Mouse (Mus musculus): Measurements from ENCODE around the gene Pank4.
A peak's percentile ranks its signal among the peaks of the same experiment; 100 is the strongest.

Gene Pank4

DNA sequence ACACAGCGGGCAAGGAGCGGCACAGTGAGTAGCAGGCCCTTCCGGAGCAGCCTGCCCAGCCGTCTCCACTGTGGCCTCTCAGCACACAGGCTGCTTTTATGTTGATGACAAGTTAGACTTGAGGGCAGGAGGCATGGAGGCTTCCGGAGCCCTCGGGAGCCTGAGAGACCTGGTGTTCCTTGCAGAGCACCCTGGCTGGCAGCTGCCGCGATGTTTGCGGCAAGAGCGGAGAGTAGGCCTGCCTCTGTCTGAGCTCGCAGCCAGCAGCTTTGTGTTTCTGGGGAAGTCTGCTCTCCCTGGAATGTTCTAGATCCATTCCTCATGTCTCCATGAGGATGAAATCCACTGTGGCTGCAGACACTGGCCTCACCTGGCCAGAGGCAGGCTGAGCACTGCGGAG lies 8.6 kb downstream of the Pank4 start:
- no peak for DNase-seq

GRCm38 (mm10) chr4:154974163-154974611 lies 10.3 kb downstream of the Pank4 start:
- peak; percentile 45 for DNase-seq

GRCm38 (mm10) chr4:154980110-154980509 lies 16.2 kb downstream of the Pank4 start:
- no peak for DNase-seq

DNA sequence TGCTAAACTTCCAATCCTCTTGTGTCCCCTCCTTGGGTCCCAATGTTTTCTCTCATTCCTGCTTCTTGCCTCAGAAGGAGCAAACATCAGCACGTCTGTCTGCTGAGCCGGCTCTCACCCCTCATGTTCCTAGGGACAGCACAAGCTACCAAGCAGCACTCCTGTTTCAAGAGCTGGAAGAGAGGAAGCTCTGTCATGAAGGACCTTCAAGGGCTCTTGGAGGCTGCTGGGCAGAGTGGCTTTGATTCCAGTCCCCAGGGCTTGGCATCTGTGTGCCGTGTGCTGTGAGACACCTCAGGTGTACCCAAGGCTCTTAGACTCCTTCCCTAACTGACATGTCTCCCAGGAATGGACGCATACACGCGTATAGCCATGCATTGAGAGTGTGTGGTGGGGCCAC lies 17.2 kb downstream of the Pank4 start:
- no peak for DNase-seq

DNA sequence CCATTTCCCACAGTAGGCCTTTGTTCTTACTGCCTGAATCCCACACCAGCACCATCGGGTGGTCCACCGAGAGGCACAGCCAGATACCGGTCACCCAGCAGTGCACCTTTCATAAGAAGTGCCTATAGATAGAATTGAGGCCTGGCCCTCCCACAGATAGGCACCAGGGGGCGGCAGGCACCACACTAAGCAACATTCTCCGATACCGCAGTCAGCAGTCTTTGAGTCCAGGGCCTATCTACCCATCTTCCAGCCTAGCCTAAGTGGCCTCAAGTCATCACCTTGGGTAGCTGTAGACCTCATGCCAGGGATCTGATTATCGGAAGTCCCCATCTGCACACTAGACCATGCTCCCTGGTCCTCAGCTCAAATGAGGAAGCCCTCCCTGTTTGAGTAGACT lies 17.6 kb downstream of the Pank4 start:
- peak; percentile 68 for DNase-seq

DNA sequence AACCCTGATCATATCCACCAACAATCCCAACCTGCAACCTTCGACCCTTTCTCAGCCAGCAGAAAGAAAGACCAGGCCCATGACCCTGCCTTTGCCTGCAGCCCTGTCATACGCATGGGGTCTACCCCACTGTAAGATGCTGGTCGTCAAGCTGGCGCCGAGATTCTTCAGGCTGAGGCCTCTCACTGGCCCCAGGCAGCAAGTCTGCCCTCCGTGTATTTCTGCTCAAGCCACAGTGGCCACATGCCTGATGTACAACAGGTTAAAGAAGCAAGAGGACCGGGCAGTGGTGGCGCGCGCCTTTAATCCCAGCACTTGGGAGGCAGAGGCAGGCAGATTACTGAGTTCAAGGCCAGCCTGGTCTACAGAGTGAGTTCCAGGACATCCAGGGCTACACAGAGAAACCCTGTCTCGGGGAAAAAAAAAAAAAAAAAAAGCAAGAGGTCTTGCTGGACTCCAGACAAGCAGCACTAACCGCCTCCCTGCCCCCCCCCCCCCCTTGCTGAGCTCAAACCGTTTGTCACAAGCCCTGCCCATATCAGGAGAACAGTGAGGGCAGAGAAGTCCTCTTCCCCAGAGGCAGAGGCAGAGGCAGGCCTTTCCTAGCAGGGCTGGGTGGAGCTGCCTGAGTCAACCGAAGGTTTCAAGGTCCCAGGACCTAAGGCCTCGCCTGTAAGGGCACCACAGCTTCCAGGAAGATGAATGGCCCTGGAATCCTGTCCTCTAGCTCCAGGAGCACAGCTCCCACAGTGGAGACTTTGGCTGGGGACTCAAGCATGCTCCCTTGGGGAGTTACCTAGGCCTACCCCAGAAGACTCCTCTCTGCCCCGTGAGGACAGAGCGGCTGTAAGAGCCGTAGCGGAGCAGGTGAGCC lies 18.6 kb downstream of the Pank4 start:
- DNase-seq = no peak

DNA sequence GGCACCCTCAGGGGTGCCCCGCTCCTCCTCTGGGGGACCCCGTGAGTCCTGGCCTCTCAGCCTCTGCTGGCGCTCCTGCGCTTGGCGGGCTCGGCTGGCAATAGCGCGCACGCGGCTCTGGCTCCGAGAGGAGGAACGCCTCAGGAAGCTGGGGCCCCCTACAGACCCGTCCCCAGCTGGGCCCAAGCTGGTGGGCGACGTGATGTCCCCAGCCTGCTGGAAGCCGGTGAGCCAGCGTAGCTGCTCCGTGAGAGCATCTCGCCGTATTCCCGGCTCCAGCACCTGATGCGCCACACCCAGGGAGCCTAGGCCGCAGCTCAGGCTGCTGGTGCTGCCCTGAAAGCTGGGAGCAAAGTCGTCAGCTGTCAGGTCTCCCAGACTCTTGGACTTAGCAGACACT lies 19.8 kb downstream of the Pank4 start:
- no peak for DNase-seq

DNA sequence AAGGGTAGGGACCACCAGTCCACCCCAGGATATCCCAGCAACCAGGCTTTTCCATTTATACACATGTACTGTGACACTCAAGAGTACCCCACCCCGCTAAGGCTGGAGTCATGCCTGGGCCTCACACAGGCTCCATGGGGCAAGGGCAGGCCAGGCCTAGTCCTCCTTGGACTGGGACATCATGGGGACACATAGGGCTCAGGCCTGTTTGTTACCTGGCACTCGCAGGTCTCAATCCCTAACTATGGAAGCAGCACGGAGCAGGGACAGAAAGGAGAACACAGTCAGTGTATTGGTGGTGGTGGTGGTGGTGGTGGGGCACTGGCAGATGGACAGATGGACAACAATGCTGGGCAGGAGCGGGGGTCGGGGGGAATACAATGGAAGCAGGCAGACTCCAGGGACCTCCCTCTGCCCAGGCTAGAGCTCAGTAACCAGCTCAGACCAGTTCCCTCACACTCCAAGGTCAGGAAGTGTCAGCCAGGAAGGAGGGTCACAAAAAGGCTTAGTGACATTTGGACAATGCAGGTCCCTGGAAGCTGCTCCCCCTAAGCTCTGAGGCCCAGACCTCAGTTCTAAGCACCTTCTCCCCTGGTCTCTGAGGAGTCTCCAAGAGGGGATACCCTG lies 21.3 kb downstream of the Pank4 start:
- no peak for DNase-seq

DNA sequence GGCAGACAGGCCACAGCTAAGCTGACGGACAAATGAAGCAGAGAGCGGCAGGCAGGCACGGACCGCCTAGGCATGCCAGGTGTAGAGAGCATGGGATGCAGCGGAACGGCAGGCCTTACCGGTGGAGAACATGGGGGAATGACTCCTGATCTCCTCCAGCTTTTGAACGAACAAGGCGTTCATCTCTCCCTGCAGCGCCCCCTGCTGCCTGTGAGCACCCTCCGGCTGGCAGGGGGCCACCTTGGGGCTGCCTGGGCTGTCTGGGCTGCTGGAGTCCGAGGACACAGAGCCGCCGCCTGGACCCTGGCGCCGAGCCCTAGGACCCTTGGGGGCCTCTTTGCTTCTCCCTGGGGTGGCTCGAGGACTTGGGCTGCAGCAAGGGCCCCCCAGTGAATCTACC lies 22.2 kb downstream of the Pank4 start:
- DNase-seq = peak; percentile 80

- DNase-seq = no peak
Observed at GRCm38 (mm10) chr4:154986750-154987149, 22.8 kb downstream of the Pank4 start.

DNA sequence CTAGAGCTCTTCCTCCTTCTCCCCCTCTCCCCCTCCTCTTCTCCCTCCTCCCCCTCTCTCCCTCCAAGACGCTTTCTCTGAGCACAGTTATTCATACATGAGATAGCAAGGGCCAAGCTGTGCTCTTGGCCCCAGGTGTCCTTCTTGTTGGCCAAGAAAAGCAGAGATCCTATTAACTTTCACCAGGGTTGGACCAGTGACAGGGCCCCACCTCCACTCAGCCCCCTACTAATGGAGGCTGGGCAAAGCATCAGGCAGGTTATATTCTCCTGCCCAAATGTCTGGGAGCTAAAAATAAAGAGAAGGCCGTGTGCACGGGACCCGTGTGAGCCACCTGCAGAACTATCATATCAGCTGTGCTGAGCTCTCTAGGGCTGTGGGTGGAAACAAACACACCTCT lies 31.0 kb downstream of the Pank4 start:
- DNase-seq = no peak

DNA sequence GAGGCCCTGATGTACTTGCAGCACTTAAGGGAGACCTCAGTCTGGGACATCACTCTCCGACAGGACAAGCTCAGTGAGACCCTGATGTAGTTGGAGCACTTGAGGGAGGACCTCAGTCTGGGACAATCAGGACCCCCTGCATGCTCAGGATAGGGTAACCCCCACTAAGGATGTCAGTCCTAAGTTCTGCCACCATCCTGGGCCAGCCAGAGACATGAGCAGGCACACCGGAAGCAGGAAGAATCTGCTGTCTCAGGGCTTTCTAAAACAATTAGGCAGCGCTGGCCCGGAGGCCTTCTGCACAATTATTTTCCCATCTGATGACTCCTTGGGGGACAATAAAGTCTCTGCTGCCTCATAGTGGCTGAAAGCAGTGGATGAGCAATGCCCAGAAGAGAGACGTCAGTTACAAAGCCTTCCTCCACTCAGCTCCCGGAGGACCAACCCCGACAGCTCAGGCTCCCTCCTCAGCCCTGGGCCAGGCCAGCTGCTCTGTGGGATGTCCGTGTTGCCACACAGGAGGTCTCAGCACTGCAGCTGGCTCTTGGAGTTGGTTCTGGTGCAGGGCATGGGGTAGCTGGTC lies 32.7 kb downstream of the Pank4 start:
- DNase-seq = peak; percentile 58

GRCm38 (mm10) chr4:154999379-154999778 lies 35.5 kb downstream of the Pank4 start:
- no peak for DNase-seq

GRCm38 (mm10) chr4:155005278-155005677 lies 41.4 kb downstream of the Pank4 start:
- DNase-seq = no peak

DNA sequence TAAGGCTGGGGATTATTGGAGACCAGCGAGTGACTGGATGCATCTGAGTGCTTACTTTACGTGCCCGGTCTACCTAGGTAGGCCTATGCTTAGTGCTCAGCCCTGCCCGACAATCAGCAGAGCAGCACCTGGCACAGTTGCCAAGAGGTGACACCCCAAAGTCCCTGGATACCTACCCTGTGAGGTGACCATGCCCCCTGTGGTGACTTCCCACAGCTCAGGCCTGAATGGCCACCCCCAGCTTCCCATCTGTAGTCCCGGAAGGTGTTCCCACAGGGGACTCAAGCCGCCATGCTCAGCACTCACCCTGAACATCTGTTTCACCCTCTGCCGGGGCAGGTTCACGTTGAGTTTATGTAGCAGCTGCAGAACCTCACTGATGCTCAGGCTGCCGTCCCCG lies 42.4 kb downstream of the Pank4 start:
- DNase-seq = no peak

- no peak for DNase-seq
Observed at GRCm38 (mm10) chr4:155007641-155008040, 43.7 kb downstream of the Pank4 start.

- no peak for DNase-seq
Observed at GRCm38 (mm10) chr4:155008075-155008474, 44.2 kb downstream of the Pank4 start.

- DNase-seq = no peak
Observed at GRCm38 (mm10) chr4:155009216-155009615, 45.3 kb downstream of the Pank4 start.

GRCm38 (mm10) chr4:155010870-155011269 lies 46.9 kb downstream of the Pank4 start:
- no peak for DNase-seq

DNA sequence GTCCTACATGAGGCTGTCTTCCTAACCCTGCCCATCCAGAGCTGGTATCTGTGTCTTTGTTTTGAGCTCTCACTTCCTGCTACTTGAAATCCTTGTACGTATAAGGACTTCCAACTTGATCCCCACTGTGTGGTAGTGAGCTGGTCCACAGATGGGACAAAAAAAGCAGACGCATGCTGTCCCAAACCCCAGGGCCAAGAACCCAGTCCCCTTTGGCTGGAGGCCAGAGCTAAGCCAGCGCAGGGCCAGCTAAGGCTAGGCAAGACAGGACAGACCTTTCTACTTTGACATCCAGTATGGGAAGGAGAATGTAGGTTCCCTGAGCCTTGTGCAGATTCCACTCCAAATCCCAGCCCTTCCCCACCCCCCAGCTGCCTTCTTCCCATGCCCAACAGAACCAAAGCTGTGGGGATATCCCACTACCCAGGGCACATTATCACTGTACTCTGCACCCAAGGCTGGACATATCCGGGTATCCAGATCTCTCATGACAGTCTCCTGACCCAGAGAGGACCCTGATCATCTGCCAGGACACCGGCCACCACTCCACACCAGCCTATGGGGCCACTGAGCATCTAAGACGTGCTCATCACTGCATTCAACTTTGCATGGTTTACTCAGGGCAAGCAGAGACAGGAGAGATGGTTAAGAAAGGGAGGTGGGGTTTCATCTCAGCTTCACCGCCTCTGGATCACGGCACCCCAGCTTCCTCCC lies 47.5 kb downstream of the Pank4 start:
- no peak for DNase-seq

DNA sequence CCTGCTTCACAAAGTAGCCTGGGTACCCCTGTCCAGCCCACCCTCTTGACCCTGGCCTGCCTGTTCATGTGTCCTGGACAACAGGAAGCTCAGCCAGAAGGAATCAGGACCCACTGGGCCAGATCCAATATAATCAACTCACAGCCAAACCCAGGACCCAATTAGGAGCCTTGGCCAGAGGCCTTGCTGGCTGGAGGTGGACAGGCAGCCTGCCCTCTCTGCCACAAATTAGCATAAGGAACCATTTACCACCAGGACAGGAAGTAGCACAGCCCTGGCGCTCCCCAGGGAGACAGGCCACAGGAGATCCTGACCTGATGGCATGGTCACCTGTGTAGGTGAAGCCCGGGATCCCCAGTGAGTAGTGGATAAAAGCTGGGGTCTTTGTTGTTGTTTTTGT lies 48.2 kb downstream of the Pank4 start:
- no peak for DNase-seq

DNA sequence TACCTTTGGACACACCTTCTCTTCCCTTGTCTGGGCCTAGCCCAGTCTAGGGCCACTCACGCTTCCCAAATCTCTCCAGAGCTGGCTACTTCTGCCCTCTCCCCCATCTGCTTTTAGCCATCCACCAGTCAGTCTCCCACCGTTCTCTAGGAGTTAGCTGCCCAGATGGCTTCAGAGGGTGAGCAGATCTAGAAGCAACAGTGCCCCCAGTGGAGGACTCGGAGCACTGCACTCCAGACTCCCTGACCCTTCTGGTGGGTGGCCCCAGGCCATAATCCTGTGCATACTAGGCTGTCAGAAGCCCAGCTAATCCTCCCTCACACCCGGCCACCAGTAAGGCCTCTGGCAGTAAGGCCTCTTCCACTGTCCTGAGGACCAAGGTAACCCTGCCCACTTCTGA lies 48.9 kb downstream of the Pank4 start:
- DNase-seq = peak; percentile 60

DNA sequence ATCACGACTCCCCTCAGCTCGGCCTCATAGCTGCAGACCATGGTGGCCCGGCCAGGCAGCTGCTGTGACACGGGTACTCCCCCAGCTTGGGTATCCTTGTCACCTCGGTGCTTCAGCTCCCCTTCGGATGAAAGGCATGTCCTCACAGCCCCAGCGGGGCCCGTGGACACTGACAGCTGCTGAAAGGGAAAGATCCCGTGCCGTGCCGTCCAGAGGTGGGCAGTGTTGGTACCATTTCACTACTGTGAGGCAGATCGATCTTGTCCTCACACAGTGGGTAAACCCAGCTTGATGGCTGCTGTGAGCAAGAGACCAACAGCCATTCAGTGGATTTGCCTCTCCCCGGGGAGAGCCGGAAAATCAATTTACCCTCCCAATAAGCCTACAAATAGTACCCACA lies 50.3 kb downstream of the Pank4 start:
- no peak for DNase-seq

All from kidney, postnatal 14 days (tissue).